Mouse (Mus musculus): ENCODE measurements at regions not wholly inside any gene's neighbourhood (a gene's known extent, or its start where the extent isn't known, plus 50 kb on each side); places are given as distances from the start of the nearest gene placed in this dataset.

GRCm38 (mm10) chr7:40214395-40214794 is 683.7 kb upstream of the Vstm2b start:
- no peak for ATAC-seq
- no peaks in the 10 kb centered on the region for H3K9me3 ChIP-seq (replicated peaks; ENCODE audit: control insufficient read depth, low read length)
- no peaks in the 10 kb centered on the region for H3K36me3 ChIP-seq (ENCODE audit: control insufficient read depth, insufficient read depth, low read length)
- H3K27me3 ChIP-seq (replicated peaks; ENCODE audit: control insufficient read depth, insufficient read depth, low read length) = no peaks in the 10 kb centered on the region
- H3K4me3 ChIP-seq (ENCODE audit: low read depth, low read length) = no peak overlapping the region
- 65% methylated on average over 4 of the region's 4 CpGs for WGBS
- H3K27ac ChIP-seq (ENCODE audit: low read depth, low read length) = no peak overlapping the region
- H3K9ac ChIP-seq (ENCODE audit: low read length) = no peak overlapping the region
- no peaks in the 10 kb centered on the region for H3K4me1 ChIP-seq (ENCODE audit: control insufficient read depth, insufficient read depth, low read length)
- no peak for DNase-seq (ENCODE audit: low spot score)
- no peak overlapping the region for H3K4me2 ChIP-seq (ENCODE audit: low read length)

- Histone ChIP-seq H3K36me3 (ENCODE audit: control insufficient read depth, insufficient read depth, low read length) (no peaks in the 10 kb centered on the region), H3K27ac (ENCODE audit: low read depth, low read length) (no peak overlapping the region), H3K9ac (ENCODE audit: low read length) (no peak overlapping the region), H3K4me1 (ENCODE audit: control insufficient read depth, insufficient read depth, low read length) (no peaks in the 10 kb centered on the region), H3K9me3 (replicated peaks; ENCODE audit: control insufficient read depth, low read length) (no peaks in the 10 kb centered on the region), H3K27me3 (replicated peaks; ENCODE audit: control insufficient read depth, insufficient read depth, low read length) (no peaks in the 10 kb centered on the region), H3K4me3 (ENCODE audit: low read depth, low read length) (no peak overlapping the region), H3K4me2 (ENCODE audit: low read length) (no peak overlapping the region)
- WGBS = 87% methylated on average over 2 of the region's 2 CpGs
- ATAC-seq = no peak
- DNase-seq (ENCODE audit: low spot score) = no peak
Measured at GRCm38 (mm10) chr7:40215271-40215670, 682.9 kb upstream of the Vstm2b start.

GRCm38 (mm10) chr7:40220549-40220948 is 677.6 kb upstream of the Vstm2b start:
- DNase-seq (ENCODE audit: low spot score) (no peak), ATAC-seq (no peak)
- Histone ChIP-seq H3K4me2 (ENCODE audit: low read length) (no peak overlapping the region), H3K36me3 (ENCODE audit: control insufficient read depth, insufficient read depth, low read length) (no peaks in the 10 kb centered on the region), H3K27me3 (replicated peaks; ENCODE audit: control insufficient read depth, insufficient read depth, low read length) (no peaks in the 10 kb centered on the region), H3K27ac (ENCODE audit: low read depth, low read length) (no peak overlapping the region), H3K4me1 (ENCODE audit: control insufficient read depth, insufficient read depth, low read length) (no peaks in the 10 kb centered on the region), H3K4me3 (ENCODE audit: low read depth, low read length) (no peak overlapping the region), H3K9me3 (replicated peaks; ENCODE audit: control insufficient read depth, low read length) (no peaks in the 10 kb centered on the region), H3K9ac (ENCODE audit: low read length) (no peak overlapping the region)
- 85% methylated on average over 4 of the region's 4 CpGs for WGBS

- Histone ChIP-seq H3K4me2 (ENCODE audit: low read length) (no peak overlapping the region), H3K27ac (ENCODE audit: low read depth, low read length) (no peak overlapping the region), H3K4me3 (ENCODE audit: low read depth, low read length) (no peak overlapping the region), H3K27me3 (replicated peaks; ENCODE audit: control insufficient read depth, insufficient read depth, low read length) (no peaks in the 10 kb centered on the region), H3K9ac (ENCODE audit: low read length) (no peak overlapping the region), H3K9me3 (replicated peaks; ENCODE audit: control insufficient read depth, low read length) (no peaks in the 10 kb centered on the region), H3K4me1 (ENCODE audit: control insufficient read depth, insufficient read depth, low read length) (no peaks in the 10 kb centered on the region), H3K36me3 (ENCODE audit: control insufficient read depth, insufficient read depth, low read length) (no peaks in the 10 kb centered on the region)
- DNase-seq (ENCODE audit: low spot score) (no peak), ATAC-seq (no peak)
- 89% methylated on average over 8 of the region's 8 CpGs for WGBS
Measured at GRCm38 (mm10) chr7:40245188-40245587, 652.9 kb upstream of the Vstm2b start.

GRCm38 (mm10) chr7:40248521-40248920 is 649.6 kb upstream of the Vstm2b start:
- WGBS = 89% methylated on average over 2 of the region's 2 CpGs
- no peak for DNase-seq (ENCODE audit: low spot score)

GRCm38 (mm10) chr7:40253486-40253885 is 644.6 kb upstream of the Vstm2b start:
- 76% methylated on average over 2 of the region's 2 CpGs for WGBS
- Histone ChIP-seq H3K4me3 (ENCODE audit: low read depth, low read length) (no peak overlapping the region), H3K27ac (ENCODE audit: low read depth, low read length) (no peak overlapping the region), H3K27me3 (replicated peaks; ENCODE audit: control insufficient read depth, insufficient read depth, low read length) (no peaks in the 10 kb centered on the region), H3K4me1 (ENCODE audit: control insufficient read depth, insufficient read depth, low read length) (no peaks in the 10 kb centered on the region), H3K4me2 (ENCODE audit: low read length) (no peak overlapping the region), H3K36me3 (ENCODE audit: control insufficient read depth, insufficient read depth, low read length) (no peaks in the 10 kb centered on the region), H3K9ac (ENCODE audit: low read length) (no peak overlapping the region), H3K9me3 (replicated peaks; ENCODE audit: control insufficient read depth, low read length) (no peaks in the 10 kb centered on the region)
- DNase-seq (ENCODE audit: low spot score) (no peak), ATAC-seq (no peak)

More at GRCm38 (mm10) chr7:40248521-40248920, 649.6 kb upstream of the Vstm2b start:
- Histone ChIP-seq H3K4me1 (ENCODE audit: control insufficient read depth, insufficient read depth, low read length) (no peaks in the 10 kb centered on the region), H3K27me3 (replicated peaks; ENCODE audit: control insufficient read depth, insufficient read depth, low read length) (no peaks in the 10 kb centered on the region), H3K9ac (ENCODE audit: low read length) (no peak overlapping the region), H3K36me3 (ENCODE audit: control insufficient read depth, insufficient read depth, low read length) (no peaks in the 10 kb centered on the region), H3K4me2 (ENCODE audit: low read length) (no peak overlapping the region), H3K4me3 (ENCODE audit: low read depth, low read length) (no peak overlapping the region), H3K27ac (ENCODE audit: low read depth, low read length) (no peak overlapping the region), H3K9me3 (replicated peaks; ENCODE audit: control insufficient read depth, low read length) (no peaks in the 10 kb centered on the region)
- ATAC-seq = no peak

- no peak overlapping the region for H3K4me3 ChIP-seq (ENCODE audit: low read depth, low read length)
- no peak overlapping the region for H3K4me2 ChIP-seq (ENCODE audit: low read length)
- no peak overlapping the region for H3K27ac ChIP-seq (ENCODE audit: low read depth, low read length)
- no peak for DNase-seq (ENCODE audit: low spot score)
- no peaks in the 10 kb centered on the region for H3K27me3 ChIP-seq (replicated peaks; ENCODE audit: control insufficient read depth, insufficient read depth, low read length)
- no peaks in the 10 kb centered on the region for H3K4me1 ChIP-seq (ENCODE audit: control insufficient read depth, insufficient read depth, low read length)
- no peaks in the 10 kb centered on the region for H3K36me3 ChIP-seq (ENCODE audit: control insufficient read depth, insufficient read depth, low read length)
- no peaks in the 10 kb centered on the region for H3K9me3 ChIP-seq (replicated peaks; ENCODE audit: control insufficient read depth, low read length)
- no peak for ATAC-seq
- H3K9ac ChIP-seq (ENCODE audit: low read length) = no peak overlapping the region
- WGBS = 70% methylated on average over 1 of the region's 1 CpGs
Measured at GRCm38 (mm10) chr7:40257733-40258376, 640.3 kb upstream of the Vstm2b start.

- H3K4me2 ChIP-seq (ENCODE audit: low read length) = no peak overlapping the region
- no peaks in the 10 kb centered on the region for H3K4me1 ChIP-seq (ENCODE audit: control insufficient read depth, insufficient read depth, low read length)
- H3K4me3 ChIP-seq (ENCODE audit: low read depth, low read length) = no peak overlapping the region
- no peaks in the 10 kb centered on the region for H3K36me3 ChIP-seq (ENCODE audit: control insufficient read depth, insufficient read depth, low read length)
- no peak overlapping the region for H3K9ac ChIP-seq (ENCODE audit: low read length)
- no peak for DNase-seq (ENCODE audit: low spot score)
- no peaks in the 10 kb centered on the region for H3K27me3 ChIP-seq (replicated peaks; ENCODE audit: control insufficient read depth, insufficient read depth, low read length)
- no peak overlapping the region for H3K27ac ChIP-seq (ENCODE audit: low read depth, low read length)
- ATAC-seq = no peak
- H3K9me3 ChIP-seq (replicated peaks; ENCODE audit: control insufficient read depth, low read length) = no peaks in the 10 kb centered on the region
- 56% methylated on average over 6 of the region's 6 CpGs for WGBS
Measured at GRCm38 (mm10) chr7:40258377-40258739, 639.8 kb upstream of the Vstm2b start.

- H3K36me3 ChIP-seq (ENCODE audit: control insufficient read depth, insufficient read depth, low read length) = no peaks in the 10 kb centered on the region
- 23% methylated on average over 2 of the region's 2 CpGs for WGBS
- no peak overlapping the region for H3K9ac ChIP-seq (ENCODE audit: low read length)
- ATAC-seq (peak; percentile 66; the same call in 1 of the 2 replicates), DNase-seq (ENCODE audit: low spot score) (peak; percentile 71)
- no peaks in the 10 kb centered on the region for H3K9me3 ChIP-seq (replicated peaks; ENCODE audit: control insufficient read depth, low read length)
- H3K4me1 ChIP-seq (ENCODE audit: control insufficient read depth, insufficient read depth, low read length) = no peaks in the 10 kb centered on the region; the same call in 1 of the 2 replicates
- no peak overlapping the region for H3K4me3 ChIP-seq (ENCODE audit: low read depth, low read length)
- H3K27ac ChIP-seq (ENCODE audit: low read depth, low read length) = no peak overlapping the region
- H3K4me2 ChIP-seq (ENCODE audit: low read length) = no peak overlapping the region
- H3K27me3 ChIP-seq (replicated peaks; ENCODE audit: control insufficient read depth, insufficient read depth, low read length) = no peaks in the 10 kb centered on the region
Measured at GRCm38 (mm10) chr7:40273459-40274072, 624.6 kb upstream of the Vstm2b start.

Measured in forebrain, embryonic 14.5 days (tissue).